Mouse (Mus musculus): Measurements from ENCODE around the gene Brinp3. TPM values are rescaled to one million over a fixed set of nuclear protein-coding genes. Genes with fewer than 3 reads are reported as not detected.

Gene Brinp3
- total RNA-seq, 2 experiments from 2014 or later = 46.7 to 53.9 TPM

DNA sequence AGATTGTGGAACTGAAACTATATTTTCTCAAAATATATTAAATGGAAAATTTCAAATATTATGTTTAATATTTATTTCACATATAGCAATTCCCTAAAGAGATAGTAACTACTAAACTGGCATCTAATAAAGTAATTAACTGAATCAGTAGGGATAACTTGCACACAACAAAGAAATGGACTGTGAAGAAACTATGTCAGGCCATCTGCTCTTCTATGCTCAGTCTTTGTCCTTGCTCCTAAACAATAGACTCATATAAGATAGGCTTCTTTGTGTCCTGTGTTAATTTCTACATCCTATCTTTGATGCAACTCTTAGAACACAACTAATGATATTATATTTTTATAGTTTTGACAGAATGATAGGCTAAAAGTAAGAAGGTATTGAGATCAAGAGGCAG lies 256.5 kb downstream of the Brinp3 start:
- no peak for DNase-seq (ENCODE audit: low spot score in 2 of 2)
- intact Hi-C loops (cut with DNase I) = no loop called here

DNA sequence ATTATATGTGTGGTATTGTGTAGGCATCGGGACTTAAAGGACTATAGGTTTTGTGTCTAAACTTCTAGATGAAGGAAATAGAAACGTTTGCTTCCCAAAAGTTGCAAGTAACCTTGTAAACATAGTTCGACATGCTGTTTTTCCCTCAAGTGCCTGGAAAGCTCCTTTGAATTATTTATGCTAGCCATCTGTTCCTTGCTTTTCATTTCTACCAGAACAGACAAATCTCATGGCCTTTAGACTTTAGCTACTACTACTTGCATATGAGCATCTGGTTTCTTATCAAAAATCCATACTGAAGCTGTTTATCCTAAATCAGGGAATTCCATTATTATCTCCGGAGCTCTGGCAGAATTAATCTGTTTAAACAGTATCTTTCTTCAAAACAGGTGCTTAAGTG lies 288.7 kb downstream of the Brinp3 start:
- intact Hi-C loops (cut with DNase I) = no loop called here
- DNase-seq (ENCODE audit: low spot score in 2 of 2) = no peak

DNA sequence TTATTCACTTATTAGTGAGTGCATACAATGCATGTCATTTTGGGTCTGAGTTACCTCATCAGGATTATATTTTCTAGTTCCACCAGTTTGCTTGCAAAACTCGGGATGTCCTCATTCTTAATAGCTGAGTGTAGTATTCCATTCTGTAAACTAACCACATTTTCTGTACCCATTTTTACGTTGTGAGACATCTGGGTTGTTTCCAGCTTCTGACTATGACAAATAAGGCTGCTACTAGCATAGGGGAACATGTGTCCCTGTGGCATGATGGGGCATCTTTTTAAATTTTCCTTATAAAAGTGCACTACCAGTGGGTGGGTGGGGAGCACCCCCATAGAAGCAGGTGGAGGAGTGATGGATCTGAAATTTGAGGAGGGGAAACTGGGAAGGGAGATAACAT lies 292.7 kb downstream of the Brinp3 start:
- intact Hi-C loops (cut with DNase I) = no loop called here
- no peak for DNase-seq (ENCODE audit: low spot score in 2 of 2)

DNA sequence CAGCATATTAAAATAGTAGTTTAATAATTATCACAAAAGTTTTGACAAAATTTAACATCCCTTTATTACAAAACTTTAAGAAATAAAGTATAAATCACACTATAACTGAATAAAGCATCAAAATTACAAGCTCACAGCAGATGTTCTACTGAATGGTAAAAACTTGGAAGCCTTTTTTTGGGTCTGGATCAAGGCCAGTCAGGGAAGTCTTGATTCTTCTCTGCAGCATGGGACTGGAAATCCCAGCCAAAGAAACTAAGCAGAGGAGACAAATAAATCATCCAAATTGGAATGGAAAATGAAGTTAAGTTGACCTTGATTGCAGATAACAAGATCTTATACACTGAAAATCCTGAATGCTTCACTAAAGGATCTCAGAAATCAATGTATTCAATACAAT lies 298.3 kb downstream of the Brinp3 start:
- intact Hi-C loops (cut with DNase I) = no loop called here
- no peak for DNase-seq (ENCODE audit: low spot score in 2 of 2)

DNA sequence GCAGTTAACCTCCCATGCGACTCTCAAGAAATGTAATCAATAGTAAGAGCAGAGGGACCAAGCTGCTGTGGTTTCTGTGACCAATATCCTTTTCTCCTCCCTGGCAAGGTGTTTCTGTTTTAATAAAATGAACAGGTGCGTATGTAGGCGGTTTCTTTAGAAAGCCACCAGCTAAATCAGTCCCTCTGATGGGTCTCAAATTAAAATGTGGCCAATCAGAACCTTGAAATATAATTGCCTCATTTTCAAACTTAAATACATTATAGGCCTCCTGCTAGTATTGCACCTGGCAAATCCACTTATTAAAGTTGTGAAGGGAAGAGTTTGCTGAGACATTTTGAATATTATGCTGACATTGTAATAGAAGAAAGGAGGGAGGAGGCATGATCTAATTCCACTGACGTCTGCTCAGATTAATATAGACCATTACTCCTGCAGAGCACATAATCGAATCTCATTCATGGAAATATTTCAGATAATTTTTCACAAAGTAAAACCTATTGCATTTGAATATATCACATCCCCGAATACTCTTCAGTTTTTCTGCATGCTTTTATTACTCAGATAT lies 305.5 kb downstream of the Brinp3 start:
- DNase-seq (ENCODE audit: low spot score in 2 of 2) = no peak
- intact Hi-C loops (cut with DNase I) = no loop called here

DNA sequence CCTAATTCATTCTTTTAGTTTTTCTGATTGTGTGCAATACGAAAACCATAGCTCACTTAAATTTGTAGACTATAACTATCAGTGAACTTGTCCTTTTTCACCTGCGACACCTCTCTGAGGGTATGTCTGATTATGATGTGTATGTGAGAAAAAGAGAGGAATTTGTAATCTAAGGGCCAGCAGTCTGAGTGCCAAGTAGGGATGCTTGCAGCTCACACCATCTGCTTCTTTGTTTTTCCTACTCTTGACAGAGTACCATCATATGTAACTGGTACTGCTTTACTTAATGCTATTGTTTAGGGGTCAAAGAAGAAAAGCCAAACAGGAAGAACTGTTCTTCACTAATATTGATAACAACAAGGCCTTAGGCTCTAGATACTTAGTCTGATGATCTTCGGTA lies 307.3 kb downstream of the Brinp3 start:
- intact Hi-C loops (cut with DNase I) = no loop called here
- DNase-seq (ENCODE audit: low spot score in 2 of 2) = no peak

DNA sequence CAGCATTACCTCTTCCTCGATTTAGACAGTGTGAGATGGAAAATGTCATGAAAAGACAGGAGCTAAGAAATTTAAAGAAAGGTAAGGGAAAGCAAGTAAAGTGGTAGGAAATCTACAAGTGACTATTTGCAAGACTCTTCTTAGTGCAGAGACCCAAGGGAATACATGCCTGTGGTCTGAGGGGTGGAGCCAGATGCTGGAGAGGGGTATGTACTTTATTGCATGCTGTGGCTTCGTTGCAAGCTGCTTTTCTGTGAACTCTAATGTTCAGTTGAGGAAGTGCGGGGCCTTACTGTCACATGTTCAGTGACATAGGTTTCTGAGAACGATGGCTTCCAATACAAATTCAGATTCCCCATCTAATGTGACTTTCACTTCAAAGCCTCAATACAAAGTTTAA lies 313.2 kb downstream of the Brinp3 start:
- intact Hi-C loops (cut with DNase I) = no loop called here
- DNase-seq (ENCODE audit: low spot score in 2 of 2) = no peak

DNA sequence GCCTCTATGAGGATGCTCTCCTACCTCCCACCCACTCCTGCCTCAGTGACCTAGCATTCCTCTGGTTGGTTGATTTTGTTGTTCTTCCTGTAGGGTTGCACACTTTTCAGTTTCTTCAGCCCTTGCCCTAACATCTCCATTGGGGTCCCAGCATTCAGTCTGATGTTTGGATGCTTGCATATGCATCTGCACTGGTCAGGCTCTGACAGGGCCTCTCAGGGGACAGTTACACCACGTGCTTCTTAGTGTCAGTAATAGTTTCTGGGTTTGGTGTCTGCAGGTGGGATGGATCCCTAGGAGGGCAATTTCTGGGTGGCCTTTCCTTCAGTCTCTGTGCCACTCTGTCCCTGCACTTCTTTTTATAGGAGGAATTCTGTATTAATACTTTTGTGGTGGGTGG lies 339.3 kb downstream of the Brinp3 start:
- no peak for DNase-seq (ENCODE audit: low spot score in 2 of 2)
- intact Hi-C loops (cut with DNase I) = no loop called here

DNA sequence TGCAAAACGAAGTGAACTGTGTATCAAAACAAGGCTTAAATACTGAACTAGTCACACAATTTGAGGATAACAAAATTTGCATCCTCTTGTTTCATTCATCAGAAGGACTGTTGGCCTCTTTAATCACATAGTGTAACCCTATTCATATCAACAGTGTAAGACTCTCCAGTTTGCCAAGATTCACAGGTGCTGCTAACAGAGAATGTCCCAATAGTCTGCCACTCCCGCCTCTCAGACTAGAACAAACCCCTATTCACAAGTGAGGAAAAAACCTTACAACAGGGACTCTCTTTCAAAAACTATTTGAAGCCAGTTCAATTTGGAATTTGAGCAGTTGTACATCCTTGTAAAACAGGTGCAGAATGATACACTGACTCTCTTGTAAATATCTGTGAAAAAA lies 349.5 kb downstream of the Brinp3 start:
- no peak for DNase-seq (ENCODE audit: low spot score in 2 of 2)
- intact Hi-C loops (cut with DNase I) = no loop called here

DNA sequence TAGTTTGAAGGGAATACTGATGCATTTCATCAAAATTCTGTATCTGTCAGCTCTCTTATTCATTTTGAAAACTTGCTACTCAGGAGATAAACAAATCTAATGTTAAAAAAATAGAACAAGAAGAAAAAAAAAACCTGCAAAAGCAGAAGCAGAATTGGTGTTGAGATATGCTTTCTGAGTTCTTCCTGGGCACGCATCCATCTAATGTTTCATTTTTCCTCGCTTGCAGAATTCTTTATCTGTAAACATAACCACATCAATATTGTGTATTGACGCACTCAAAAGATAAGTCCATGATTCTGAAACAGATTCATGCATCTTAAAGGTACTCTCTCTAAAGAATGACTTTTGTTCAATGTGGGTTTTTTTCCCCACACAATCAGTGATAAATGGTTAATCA lies 354.3 kb downstream of the Brinp3 start:
- no peak for DNase-seq (ENCODE audit: low spot score in 2 of 2)
- intact Hi-C loops (cut with DNase I) = no loop called here

DNA sequence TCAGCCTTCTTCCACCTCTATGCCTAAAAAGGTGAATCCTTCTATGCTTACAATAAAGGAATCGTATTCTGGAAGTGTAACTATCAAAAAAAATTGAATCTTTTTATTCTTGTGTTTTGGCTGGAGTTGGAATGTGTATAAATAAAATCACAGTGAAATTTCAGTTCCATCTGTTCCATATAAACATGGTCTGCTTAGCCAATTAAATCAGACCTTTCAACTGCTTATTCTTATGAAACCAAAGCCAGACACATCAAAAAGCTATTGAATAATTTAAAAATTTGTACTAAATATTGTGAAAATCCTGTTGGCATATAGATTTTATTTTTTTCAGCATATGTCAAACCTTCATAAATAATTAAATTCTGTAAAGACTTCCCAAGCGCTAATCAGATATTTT lies 355.6 kb downstream of the Brinp3 start:
- DNase-seq (ENCODE audit: low spot score in 2 of 2) = no peak
- intact Hi-C loops (cut with DNase I) = no loop called here

DNA sequence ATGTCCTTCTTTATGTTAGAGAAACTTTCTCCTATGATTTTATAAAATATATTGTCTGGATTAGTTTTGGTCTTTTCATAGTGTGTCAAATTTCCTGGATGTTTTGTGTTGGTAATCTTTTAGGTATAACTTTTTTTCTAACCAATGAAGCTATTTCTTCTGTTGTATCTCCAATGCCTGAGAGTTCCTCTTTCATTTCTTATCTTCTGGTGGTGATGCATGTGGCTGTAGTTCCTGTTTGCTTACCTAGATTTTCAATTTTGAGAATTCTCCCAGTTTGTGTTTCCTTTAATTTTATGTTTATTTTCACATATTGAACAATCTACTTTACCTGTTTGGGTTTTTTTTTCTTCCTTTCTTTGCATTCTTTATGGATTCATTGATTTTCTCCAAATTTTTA lies 404.1 kb downstream of the Brinp3 start:
- intact Hi-C loops (cut with DNase I) = no loop called here

DNA sequence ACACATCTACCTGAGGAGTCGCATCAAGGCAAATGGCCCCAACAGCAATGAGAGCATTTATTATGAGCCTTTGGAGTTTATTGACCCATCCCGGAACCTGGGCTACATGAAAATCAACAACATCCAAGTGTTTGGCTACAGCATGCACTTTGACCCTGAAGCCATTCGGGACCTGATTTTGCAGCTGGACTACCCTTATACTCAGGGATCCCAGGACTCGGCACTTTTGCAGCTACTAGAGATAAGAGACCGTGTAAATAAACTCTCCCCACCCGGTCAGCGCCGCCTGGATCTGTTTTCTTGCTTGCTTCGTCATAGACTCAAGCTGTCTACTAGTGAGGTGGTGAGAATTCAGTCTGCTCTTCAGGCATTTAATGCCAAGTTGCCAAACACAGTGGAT lies 407.1 kb downstream of the Brinp3 start:
- intact Hi-C loops (cut with DNase I) = no loop called here
- no peak for DNase-seq (ENCODE audit: low spot score in 2 of 2)

More for the DNA sequence above, 404.1 kb downstream of the Brinp3 start:
- no peak for DNase-seq (ENCODE audit: low spot score in 2 of 2)

DNA sequence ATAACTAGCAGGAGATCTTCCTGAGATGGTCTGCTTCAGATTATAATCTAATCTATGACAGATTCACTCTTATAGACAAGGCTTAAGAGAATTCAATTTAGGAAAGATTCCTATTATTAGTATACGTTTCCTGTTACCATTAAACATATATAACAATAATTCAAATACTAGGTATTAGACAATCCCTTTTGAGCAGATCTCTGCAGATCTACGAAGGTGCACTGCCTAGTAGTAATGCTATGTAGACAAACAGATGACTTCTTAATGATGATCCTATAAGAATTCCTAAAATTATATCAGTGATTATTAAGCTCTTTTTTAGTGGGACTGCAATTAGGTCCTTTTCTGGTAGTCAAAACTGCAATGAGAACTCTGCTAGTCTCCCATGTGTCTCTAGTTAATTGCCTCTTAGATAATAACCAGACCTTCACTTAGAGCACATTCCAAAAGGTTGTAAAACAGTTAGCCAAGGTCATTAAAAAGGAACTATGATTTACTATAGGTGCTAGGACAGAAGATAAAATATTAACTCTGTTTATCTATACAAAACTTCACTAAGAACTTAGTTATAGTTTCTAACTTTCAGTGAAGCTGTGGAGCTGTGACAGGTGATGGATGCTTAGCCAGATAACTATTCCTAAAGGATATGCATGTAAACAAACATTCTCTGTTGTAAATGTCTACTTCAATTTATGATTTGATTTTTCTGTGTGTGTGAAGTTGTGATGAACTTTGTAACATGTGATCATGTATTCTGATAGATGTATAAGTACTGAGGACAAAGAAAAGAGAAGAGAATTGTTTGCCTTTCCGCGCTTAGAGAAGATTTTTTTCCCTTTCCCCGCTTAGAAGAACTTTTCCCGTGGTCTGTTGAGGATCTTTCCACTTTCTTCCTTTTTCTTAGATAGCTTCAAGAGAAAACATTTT lies 445.2 kb downstream of the Brinp3 start:
- DNase-seq (ENCODE audit: low spot score in 2 of 2) = no peak
- intact Hi-C loops (cut with DNase I) = no loop called here

All from left cerebral cortex, postnatal 36 days (tissue).